Mouse (Mus musculus): Measurements from ENCODE around the gene Mb.

GRCm38 (mm10) chr15:77066233-77066632 lies 15.8 kb upstream of the Mb start:
- TF ChIP-seq TBP (IDR thresholded peaks at IDR 0.05; ENCODE audit: low read depth, low read length): no peak
- no peak for TF ChIP-seq EP300 (IDR thresholded peaks at IDR 0.05; ENCODE audit: low read depth in 1 of 2, low read length in 2 of 2)
- TF ChIP-seq NELFE (IDR thresholded peaks at IDR 0.05; ENCODE audit: low read depth, low read length): no peak
- TF ChIP-seq E2F4 (IDR thresholded peaks at IDR 0.05; ENCODE audit: borderline replicate concordance, low read depth, low read length): no peak
- no peak for TF ChIP-seq CHD1 (IDR thresholded peaks at IDR 0.05; ENCODE audit: low read depth, low read length)
